Mouse (Mus musculus): ENCODE results near the gene Clps. TPM values are rescaled to one million over a fixed set of nuclear protein-coding genes. Genes with fewer than 3 reads are reported as not detected.

The Clps gene
- not detected in 3 replicates for total RNA-seq (2017)

DNA sequence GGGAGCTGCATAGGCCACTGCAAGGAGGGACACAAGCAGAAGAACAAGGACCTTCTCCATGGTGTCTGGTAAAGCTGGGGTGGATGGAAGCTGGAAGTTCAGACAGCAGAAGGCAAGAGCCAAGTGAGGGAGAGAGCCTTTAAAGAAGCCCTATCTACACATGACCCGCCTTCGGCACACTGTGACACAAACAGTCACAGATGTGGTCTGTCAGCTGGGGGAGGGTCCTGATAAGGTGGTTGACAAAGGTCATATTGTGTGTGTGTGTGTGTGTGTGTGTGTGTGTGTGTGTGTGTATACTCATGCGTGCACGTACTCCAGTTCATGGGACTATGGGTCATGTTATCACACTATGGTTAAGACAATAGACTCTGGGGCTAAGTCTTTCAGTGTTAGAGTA lies at the start of gene Clps:
TSS of gene Clps (minus strand) at position 169 of the 400 bp plus-strand sequence.
- no peak for ATAC-seq (replicated peaks; ENCODE audit: insufficient number of reproducible peaks, low FRiP score, low TSS enrichment, poor library complexity, severe bottlenecking)

DNA sequence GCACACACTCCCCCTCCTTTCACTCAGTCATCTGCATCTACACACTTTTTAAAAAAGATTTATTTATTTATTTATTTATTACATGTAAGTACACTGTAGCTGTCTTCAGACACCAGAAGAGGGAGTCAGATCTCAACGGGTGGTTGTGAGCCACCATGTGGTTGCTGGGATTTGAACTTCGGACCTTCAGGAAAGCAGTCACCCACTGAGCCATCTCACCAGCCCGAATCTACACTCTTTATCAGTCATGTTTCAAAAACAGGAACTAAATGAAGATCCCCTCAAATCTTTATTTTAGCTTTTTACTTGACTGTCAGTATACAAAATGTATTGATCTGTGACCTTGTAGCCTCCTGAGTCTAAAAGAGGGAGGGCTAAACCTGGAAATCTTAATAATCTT lies 49.0 kb upstream of the Clps start:
- ATAC-seq (replicated peaks; ENCODE audit: insufficient number of reproducible peaks, low FRiP score, low TSS enrichment, poor library complexity, severe bottlenecking) = no peak

DNA sequence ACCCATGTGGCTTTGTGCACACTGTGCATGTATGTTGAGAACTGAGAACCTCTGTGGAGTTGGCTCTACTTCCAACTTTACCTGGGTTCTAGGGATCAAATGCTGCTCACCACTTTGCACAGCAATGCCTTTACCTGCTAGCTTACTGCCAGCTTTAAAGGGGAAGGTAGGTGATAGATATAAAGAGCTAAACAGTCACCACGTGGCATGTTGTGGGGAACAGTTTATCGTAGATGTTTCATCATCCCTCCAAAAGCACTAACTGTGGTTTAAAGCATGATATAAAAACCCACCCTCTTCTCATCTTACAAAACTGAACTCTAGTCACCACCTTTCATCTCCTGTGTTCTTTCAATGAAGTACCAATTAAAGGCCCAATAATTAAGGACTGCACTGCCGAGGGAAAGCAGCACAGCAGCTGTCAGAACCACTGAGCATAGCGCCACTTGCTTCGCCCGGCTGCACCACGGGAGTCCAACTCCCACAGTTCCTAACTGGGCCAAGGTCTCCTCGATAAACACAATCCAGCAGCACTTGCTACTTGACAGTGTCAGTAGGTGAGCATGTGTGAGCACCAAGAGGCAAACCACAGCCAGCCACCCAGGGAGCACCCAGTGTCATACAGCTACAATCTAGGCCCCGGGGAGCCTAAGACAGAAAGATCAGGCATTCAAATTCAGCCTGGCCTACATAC lies 41.1 kb upstream of the Clps start:
- no peak for ATAC-seq (replicated peaks; ENCODE audit: insufficient number of reproducible peaks, low FRiP score, low TSS enrichment, poor library complexity, severe bottlenecking)

DNA sequence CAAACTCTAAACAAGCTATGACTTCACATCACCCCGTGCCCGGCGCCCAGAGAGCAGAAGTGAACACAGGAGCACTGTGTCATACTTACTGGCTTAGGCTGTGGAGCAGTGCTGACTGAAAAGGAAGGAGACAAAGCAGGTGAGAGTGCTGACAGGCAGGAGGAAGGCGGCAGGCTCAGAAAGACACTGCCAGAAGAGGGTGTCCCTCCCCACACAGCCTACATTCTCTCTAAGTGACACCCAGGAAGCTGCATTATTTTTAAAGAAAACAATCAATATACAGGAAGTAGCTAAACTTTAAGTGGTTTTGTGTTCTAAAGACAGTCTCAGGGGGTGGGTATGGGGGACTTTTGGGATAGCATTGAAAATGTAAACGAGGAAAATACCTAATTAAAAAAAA lies 40.2 kb upstream of the Clps start:
- ATAC-seq (replicated peaks; ENCODE audit: insufficient number of reproducible peaks, low FRiP score, low TSS enrichment, poor library complexity, severe bottlenecking) = no peak

DNA sequence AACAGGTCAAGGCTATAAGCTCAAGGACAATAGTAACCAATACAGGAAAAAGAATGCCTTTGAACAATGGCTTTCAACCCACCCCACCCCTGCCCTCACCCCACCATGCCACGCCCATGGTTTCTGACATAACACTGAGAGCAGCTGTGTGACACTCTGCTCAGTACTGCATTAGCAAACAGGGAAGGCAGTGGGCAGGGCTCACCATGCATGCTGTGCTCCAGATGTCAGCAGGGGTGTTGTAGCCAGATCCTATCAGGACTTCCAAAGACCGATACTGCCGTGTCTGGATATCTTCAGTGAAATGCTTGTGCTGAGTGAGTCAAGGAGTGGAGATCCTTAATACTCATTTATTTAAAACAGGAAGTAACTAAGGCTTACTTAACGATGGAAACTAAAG lies 33.4 kb upstream of the Clps start:
- ATAC-seq (replicated peaks; ENCODE audit: insufficient number of reproducible peaks, low FRiP score, low TSS enrichment, poor library complexity, severe bottlenecking) = no peak

DNA sequence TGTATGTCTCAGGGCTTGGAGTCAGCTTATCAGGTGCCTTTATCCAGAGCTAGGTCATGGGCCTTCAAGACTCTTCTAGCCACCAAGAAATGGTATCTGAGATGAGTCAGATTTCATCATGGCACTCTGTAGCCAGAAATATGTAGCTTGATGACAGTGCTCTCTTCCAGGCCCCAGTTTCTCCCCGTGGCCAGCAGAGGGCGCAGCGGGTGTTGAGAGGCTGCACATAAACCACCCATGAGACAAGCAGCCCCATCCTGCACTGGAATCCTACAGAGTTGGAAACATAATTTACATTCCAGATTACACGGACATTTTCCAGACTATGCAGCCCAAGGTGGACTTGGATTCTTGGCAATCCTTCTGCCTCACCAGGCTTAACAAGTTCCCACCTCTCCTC lies 32.4 kb upstream of the Clps start:
- 0 out of 2 replicates have a peak, but pooled peaks have one; percentile 61 for ATAC-seq (replicated peaks; ENCODE audit: insufficient number of reproducible peaks, low FRiP score, low TSS enrichment, poor library complexity, severe bottlenecking)

DNA sequence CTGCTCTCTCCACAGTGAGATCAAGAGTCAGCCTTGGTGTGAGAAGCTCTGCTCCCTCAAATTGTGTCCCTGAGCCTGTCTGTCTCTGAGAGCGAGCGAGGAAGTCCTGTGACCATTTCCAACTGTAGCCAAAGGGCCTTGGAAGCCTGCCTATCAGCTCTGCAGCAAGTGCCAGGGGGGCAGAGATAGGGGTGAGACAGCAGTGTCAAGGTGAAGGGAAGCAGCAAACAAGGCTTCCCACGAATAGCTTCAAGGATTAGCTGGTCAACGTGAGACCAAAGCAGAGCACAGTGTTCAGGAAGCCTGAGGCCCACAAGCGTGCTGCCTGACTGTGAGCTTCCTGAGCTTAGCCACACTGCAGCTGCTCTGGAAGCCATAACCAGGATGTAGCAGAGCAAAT lies 30.9 kb upstream of the Clps start:
- no peak for ATAC-seq (replicated peaks; ENCODE audit: insufficient number of reproducible peaks, low FRiP score, low TSS enrichment, poor library complexity, severe bottlenecking)

DNA sequence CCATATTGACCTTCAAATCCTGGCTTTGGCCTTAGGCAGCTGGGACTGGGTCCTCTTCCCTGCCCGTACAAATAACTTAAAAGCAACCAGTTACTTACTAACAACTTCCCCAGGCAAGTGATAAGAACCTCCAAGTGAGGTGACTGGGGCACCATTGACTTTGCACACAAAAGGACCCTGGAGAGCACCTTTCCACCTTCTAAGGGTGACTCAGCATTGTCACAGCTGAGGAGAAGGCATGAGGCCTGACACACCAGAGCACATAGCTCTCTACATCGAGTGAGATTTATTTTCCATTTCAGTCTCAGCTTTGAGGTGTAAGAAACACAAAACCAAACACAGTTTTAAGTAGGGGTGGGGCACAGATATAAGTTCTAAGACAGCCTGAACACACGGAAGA lies 30.0 kb upstream of the Clps start:
- no peak for ATAC-seq (replicated peaks; ENCODE audit: insufficient number of reproducible peaks, low FRiP score, low TSS enrichment, poor library complexity, severe bottlenecking)

DNA sequence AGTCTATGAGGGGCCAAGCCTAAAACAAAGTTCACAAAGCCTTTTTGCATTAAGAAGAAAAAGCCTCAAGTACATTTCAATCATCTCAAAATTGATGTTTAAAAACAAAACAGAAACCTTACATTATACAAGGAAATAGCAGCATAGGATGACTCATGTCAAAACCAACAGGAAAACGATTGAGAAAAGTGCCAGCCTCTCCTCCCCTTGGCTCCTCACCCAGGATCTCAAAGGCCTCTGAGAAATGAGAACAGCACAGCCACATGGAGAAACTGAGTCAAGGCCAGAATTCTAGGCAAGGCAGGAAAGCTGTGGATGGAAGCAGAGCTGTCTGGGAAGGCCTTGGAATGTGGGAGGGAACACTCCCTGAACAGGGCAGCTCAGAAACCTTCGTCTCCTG lies 28.0 kb upstream of the Clps start:
- no peak for ATAC-seq (replicated peaks; ENCODE audit: insufficient number of reproducible peaks, low FRiP score, low TSS enrichment, poor library complexity, severe bottlenecking)

DNA sequence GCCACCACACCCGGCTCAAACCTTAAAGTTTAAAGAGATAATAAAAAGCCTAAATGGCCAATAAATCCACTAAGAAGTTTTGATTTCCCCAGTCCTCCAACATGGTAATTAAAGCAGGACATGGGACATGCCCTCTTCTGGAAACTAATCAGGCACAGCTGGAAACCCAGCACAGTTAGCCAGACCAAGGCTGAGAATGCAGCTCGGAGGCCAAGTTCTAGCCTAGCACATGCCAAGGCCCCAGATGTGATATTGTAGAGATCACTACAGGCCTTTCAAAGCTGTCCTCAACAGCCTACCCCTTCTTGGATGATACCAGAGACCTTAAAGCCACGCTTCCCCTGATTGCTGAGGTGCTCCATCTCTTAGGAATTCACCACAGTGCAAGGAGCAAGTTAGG lies 25.9 kb upstream of the Clps start:
- no peak for ATAC-seq (replicated peaks; ENCODE audit: insufficient number of reproducible peaks, low FRiP score, low TSS enrichment, poor library complexity, severe bottlenecking)

DNA sequence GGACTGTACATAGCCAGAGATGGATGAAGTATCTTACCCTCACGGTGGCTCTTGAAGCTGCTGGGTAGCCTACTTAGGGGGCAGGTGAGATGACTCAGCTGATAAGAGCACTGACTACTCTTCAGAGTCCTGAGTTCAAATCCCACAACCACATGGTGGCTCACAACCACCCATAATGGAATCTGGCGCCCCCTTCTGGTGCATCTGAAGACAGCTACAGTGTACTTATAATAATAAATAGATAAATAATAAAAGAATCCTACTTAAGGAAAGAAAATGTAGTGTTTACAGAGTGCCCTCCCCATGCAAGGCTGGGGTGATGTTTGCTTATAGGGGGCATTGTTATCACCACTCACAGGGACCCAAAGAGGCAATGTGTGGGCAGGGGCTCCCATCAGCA lies 20.5 kb upstream of the Clps start:
- no peak for ATAC-seq (replicated peaks; ENCODE audit: insufficient number of reproducible peaks, low FRiP score, low TSS enrichment, poor library complexity, severe bottlenecking)

DNA sequence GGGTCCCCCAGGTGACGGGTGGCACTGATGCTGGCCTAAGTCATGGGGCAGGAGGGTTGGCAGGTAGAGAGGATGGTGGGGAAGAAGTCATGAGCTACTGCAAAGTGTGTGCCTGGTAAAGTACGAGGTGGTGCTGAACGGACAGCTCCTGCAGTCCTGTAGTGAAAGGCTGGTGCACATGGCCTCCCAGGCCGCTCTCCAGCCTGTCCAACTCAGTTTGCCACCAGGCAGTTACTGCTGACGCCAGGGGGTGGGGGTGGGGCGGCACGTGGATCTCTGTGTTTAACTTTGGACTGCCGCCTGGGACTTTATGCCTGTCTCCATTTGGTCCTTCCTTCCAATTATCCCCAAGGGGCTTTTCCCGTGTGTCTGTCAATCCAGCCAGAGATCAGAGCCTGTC lies 19.8 kb upstream of the Clps start:
- ATAC-seq (replicated peaks; ENCODE audit: insufficient number of reproducible peaks, low FRiP score, low TSS enrichment, poor library complexity, severe bottlenecking) = no peak

DNA sequence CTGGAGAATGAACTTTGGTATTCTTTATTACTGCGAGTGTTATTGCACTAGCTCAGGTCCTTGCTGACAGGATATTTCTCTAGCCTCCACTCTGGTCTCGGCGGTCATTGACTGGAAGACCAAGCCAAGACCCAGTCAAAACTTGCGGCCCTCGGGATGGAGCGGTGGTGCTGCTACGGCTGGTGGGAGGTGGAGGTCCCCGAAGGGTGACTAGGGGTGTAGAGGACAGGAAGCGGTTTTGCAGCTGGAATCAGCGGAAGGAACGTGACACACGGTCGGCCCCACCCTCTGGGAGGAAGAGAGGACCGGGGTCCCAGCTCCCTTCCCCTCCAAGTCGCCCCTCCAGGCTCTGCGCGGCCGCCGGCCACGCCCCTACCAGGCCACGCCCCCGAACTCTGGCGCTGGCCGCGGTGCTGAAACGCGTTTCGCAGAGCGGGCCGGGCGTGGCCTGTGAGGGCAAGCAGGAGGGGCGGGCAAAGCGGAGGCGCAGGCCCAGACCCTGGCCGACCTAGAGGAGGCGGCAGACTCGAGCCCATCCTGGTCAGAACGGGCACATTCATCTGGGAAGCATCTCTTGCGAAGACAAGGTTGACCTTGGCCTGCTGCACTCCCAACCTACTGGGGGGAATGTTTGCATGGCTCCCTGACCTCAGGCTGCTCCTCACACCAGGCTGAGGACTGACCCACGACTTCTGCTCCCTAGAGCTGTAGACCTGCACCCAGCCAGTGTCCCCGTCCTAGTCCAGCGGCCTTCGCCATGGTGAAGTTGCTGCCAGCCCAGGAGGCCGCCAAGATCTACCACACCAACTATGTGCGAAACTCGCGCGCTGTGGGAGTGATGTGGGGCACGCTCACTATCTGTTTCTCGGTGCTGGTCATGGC lies 14.9 kb upstream of the Clps start, which contains the start of gene Lhfpl5:
TSS of gene Lhfpl5 (plus strand) at position 398 of the 882 bp plus-strand sequence.
- ATAC-seq (replicated peaks; ENCODE audit: insufficient number of reproducible peaks, low FRiP score, low TSS enrichment, poor library complexity, severe bottlenecking) = no peak

DNA sequence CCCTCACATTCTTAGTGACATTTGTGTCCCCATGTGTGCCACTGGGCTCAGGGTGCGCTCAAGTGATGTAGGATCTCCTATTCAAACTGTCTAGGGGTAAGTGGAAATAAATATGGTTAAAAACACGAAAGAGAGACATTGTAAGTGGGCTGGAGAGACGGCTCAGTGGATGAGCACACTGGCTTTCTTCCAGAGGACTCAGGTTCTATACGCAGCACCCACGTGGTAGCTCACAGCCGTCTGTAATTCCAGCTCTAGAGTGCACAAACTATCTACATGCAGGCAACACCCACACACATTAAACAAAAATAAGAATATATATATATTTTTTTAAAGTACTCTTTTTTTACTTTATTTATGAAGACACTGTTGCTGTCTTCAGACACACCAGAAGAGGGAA lies 12.4 kb upstream of the Clps start:
- ATAC-seq (replicated peaks; ENCODE audit: insufficient number of reproducible peaks, low FRiP score, low TSS enrichment, poor library complexity, severe bottlenecking) = no peak

DNA sequence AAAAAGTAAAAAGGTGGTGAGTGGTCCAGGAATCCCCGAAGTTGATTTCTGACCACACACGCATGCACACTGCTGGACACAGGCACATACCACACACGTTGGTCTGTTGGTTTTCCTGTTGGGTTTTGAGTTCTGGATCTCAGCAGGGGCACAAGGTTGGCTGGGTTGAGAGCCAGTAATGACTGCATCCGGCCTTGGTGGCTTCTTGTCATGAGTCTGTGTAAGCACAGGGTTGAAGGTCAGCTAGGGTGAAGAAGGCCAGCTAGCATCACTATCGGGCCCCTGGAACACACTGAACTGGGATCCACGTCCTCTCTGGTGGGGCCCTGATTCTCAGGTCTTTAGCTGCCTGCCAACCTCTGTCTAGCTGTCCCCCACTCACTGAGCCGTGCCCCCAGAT lies 12.0 kb upstream of the Clps start:
- ATAC-seq (replicated peaks; ENCODE audit: insufficient number of reproducible peaks, low FRiP score, low TSS enrichment, poor library complexity, severe bottlenecking) = no peak

DNA sequence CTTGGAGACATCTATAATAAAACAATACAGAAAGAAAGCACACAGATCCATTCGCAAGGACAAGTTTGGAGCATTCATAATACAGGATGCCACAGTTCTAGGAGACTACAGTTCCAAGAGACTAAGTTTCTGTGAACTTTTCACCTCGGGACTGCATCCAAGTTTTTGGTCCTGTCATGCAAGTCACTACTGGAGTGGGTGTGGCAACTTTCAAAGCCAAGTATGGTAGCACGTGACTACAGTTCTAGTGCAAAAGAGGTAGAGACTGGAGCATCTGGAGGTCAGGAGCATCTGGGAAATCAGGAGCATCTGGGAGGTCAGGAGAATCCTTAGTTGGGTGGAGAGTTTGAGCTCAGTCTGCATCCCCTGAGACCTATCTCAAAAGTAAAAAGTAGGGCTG lies 11.3 kb upstream of the Clps start:
- no peak for ATAC-seq (replicated peaks; ENCODE audit: insufficient number of reproducible peaks, low FRiP score, low TSS enrichment, poor library complexity, severe bottlenecking)

DNA sequence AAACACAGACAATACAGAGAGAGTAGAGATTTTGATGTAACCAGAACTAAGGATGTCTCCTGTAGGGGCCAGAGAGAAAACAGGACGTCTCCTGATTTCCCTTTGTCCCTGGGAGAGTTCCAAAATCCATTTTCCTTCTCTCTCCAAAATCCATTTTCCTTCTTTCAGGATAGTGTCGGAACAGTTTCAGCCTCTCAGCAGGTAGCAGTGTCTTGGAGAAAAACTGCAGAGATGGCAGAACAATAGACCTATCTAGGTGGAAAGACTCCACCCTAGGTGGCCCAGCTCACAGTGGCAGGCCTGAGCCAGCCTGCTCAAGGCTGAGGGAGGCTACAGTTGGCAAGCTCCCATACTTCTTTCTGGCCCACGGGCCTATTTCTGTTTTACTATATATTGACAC lies 7.0 kb upstream of the Clps start:
- ATAC-seq (replicated peaks; ENCODE audit: insufficient number of reproducible peaks, low FRiP score, low TSS enrichment, poor library complexity, severe bottlenecking) = no peak

DNA sequence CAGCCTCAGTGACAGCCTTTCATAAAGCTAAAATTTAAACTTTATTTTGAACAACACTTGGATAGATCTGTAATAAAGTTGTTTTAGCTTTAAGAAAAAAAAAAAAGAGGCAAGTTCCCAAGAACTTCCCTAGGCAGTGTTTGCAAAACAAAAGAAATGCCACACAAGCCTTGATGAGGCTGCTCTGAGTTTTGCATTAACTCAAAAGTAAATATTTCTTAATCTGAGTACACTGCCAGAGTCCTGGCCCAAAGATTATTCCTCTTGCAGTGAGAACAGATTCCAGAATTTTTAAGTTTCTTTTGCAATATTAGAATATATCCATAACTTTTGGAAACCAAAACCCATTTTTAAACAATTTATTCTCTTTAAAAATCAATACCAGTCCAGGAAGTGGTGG lies 4.6 kb upstream of the Clps start:
- ATAC-seq (replicated peaks; ENCODE audit: insufficient number of reproducible peaks, low FRiP score, low TSS enrichment, poor library complexity, severe bottlenecking) = no peak

DNA sequence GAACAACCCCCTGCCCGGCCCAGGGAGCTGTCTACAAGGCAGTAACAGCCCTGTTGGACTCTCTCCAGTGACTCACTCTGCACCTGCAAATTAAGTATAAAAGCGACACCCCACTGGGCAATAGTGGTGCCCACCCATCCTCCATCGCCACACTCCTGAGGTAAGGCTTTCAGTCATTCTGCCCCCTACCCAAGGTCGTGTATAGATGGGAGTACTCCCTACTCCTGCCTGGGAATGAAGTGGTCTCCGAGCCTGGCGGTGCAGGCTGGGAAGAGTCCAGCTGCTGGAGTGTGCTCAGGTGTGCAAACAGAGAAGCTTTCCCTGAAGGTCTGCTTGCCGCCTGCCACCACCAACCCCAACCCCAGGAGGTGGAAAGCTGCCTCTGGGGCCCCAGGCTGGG lies 1.0 kb upstream of the Clps start:
- no peak for ATAC-seq (replicated peaks; ENCODE audit: insufficient number of reproducible peaks, low FRiP score, low TSS enrichment, poor library complexity, severe bottlenecking)

DNA sequence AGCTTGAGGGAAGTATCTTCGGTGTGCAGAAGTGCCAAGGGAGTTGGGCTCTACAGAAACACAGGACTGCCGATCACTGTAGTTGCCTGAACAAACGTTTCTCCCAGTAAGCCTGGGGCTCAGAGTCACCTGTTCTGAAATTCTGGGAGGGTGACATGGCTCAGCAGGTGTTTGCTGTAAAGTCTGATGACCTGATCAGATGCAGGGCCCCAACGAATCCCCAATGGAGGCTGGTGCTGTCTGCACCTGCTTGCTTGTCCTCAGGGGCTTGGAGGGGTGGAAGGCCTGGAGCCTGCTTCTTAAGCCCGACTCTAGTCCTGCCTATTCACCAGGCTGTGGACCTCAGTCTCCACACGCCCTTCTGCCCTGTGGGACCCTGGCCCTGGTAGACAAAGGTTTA lies 2.8 kb downstream of the Clps start:
- ATAC-seq (replicated peaks; ENCODE audit: insufficient number of reproducible peaks, low FRiP score, low TSS enrichment, poor library complexity, severe bottlenecking) = no peak

Data from monocyte, adult 5-6 weeks (primary cell).